Mouse (Mus musculus) neural tube, embryonic 10.5 days (tissue): ENCODE results near the gene Rapgef6.

ENCODE experiments used
- DNase-seq: peaks from one replicate; pipeline ENCODE4 v3.0.0-alpha.2; 2017; ENCODE audit warnings: low spot score; ENCODE audit errors: extremely low spot score

The Rapgef6 gene

GRCm38 (mm10) chr11:54733546-54733945 is 210.9 kb downstream of the Rapgef6 start:
- DNase-seq = no peak

GRCm38 (mm10) chr11:54735114-54735513 is 212.5 kb downstream of the Rapgef6 start:
- no peak for DNase-seq

- no peak for DNase-seq
These were observed 214.3 kb downstream of the Rapgef6 start for GRCm38 (mm10) chr11:54736903-54737302.

- no peak for DNase-seq
These were observed 216.5 kb downstream of the Rapgef6 start for GRCm38 (mm10) chr11:54739012-54739750.

- DNase-seq = no peak
These were observed 218.7 kb downstream of the Rapgef6 start for GRCm38 (mm10) chr11:54741330-54741729.

- no peak for DNase-seq
These were observed 221.6 kb downstream of the Rapgef6 start for GRCm38 (mm10) chr11:54744231-54744630.
